Mouse (Mus musculus): Measurements from ENCODE around the gene Pax2. TPM values are rescaled to one million over a fixed set of nuclear protein-coding genes. Genes with fewer than 3 reads are reported as not detected.
"Not testable (repeated sequence)": the region's sequence is repeated elsewhere in the genome, so short reads cannot be mapped to it uniquely, and the experiment has no call there.

Pax2 gene
- polyA plus RNA-seq, 1 experiment from 2014 or later = not detected

- no peak for ATAC-seq (ENCODE audit: insufficient read depth, low FRiP score)
- H3K4me1 ChIP-seq (ENCODE audit: control insufficient read depth, insufficient read depth, low read length) = peaks cover 23% of the 10 kb centered on the region
- H3K9me3 ChIP-seq (replicated peaks; ENCODE audit: control insufficient read depth, low read length) = no peaks in the 10 kb centered on the region; the same call in 1 of the 2 replicates
- WGBS = 2% methylated on average over 37 of the region's 37 CpGs
- no peak overlapping the region for H3K27ac ChIP-seq (ENCODE audit: low read length)
- no peak overlapping the region; the same call in 1 of the 2 replicates for H3K9ac ChIP-seq (ENCODE audit: low read length)
- H3K4me3 ChIP-seq (replicated peaks; ENCODE audit: low read length) = peak overlapping the region; percentile 22; the same call in 1 of the 2 replicates
- peaks cover 73% of the 10 kb centered on the region for H3K27me3 ChIP-seq (ENCODE audit: control insufficient read depth, insufficient read depth, low read length)
- H3K36me3 ChIP-seq (ENCODE audit: control insufficient read depth, insufficient read depth, low read length) = no peaks in the 10 kb centered on the region
- peak overlapping the region; percentile 32 for H3K4me2 ChIP-seq (ENCODE audit: low read depth, low read length)
Measured at GRCm38 (mm10) chr19:44837426-44838205, 81.8 kb downstream of the Pax2 start.

DNA sequence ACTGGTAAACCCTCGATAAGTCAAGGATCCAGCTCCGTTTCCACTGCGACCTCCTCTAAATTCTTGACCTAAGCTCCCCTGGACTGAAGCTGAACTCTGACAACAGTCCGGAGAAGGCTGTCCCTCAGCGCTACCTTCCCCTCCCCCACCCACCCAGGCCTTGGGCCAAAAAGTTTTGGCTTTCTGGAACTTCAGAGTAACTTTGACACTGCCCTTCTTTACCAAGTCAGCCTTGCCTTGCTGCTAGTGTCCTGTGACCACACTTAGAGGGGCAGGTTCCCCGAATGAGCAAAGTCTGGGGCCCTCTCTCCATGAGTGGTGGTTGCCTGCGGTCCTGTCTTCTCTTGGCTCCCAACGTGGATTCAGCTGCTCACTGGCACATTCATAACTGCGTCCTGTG lies 82.5 kb downstream of the Pax2 start:
- H3K9ac ChIP-seq (ENCODE audit: low read length) = no peak overlapping the region
- H3K27ac ChIP-seq (ENCODE audit: low read length) = no peak overlapping the region
- peaks cover 23% of the 10 kb centered on the region for H3K4me1 ChIP-seq (ENCODE audit: control insufficient read depth, insufficient read depth, low read length)
- no peak overlapping the region for H3K4me3 ChIP-seq (replicated peaks; ENCODE audit: low read length)
- H3K36me3 ChIP-seq (ENCODE audit: control insufficient read depth, insufficient read depth, low read length) = no peaks in the 10 kb centered on the region
- H3K27me3 ChIP-seq (ENCODE audit: control insufficient read depth, insufficient read depth, low read length) = peaks cover 66% of the 10 kb centered on the region
- ATAC-seq (ENCODE audit: insufficient read depth, low FRiP score) = no peak
- WGBS = 16% methylated on average over 9 of the region's 9 CpGs
- H3K9me3 ChIP-seq (replicated peaks; ENCODE audit: control insufficient read depth, low read length) = no peaks in the 10 kb centered on the region; the same call in 1 of the 2 replicates
- H3K4me2 ChIP-seq (ENCODE audit: low read depth, low read length) = no peak overlapping the region

DNA sequence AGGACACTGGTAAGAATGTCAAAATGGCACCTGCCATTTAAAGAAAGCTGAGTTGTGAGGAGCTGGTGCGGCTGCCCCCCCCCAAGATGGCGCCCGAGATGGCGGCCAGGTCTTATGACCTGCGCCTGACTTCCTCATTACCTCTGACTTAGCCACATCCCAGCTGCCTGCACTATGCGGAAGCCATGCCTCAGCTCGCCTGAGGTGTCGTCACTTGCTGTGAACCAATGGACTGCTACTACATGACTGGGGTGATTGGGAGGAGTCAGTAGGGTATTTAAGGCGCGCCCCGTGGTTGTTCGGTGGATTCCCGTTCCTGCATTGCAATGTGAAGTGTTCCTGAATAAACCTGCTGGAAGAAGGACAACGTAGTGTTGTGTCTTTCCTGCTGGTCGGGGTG lies 86.8 kb downstream of the Pax2 start:
- ATAC-seq (ENCODE audit: insufficient read depth, low FRiP score) = not testable (repeated sequence)
- WGBS = 89% methylated on average over 15 of the region's 15 CpGs
- peaks cover 23% of the 10 kb centered on the region for H3K27me3 ChIP-seq (ENCODE audit: control insufficient read depth, insufficient read depth, low read length)

DNA sequence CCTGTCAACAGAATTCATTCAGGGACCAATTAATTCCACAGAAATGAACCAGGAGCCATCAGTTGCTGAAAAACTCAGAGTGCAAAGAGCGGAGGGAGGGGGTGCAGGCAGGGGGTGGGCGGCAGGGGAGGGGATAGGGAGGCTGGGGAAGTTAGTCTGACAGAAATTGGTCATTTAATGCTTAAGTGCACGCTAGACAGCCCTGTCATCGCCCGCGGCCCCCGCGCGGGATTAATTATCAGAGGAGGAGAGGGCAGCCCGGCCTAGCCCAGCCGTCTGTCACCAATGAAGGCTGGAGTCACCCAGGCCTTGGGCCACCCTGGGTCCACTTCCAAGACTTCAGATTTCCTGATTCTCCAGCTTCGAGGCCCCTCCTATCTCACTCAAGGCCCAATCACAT lies 93.6 kb downstream of the Pax2 start:
- WGBS = 70% methylated on average over 12 of the region's 12 CpGs
- Histone ChIP-seq H3K4me2 (ENCODE audit: low read depth, low read length) (no peak overlapping the region), H3K4me3 (replicated peaks; ENCODE audit: low read length) (no peak overlapping the region), H3K27me3 (ENCODE audit: control insufficient read depth, insufficient read depth, low read length) (no peaks in the 10 kb centered on the region), H3K4me1 (ENCODE audit: control insufficient read depth, insufficient read depth, low read length) (no peaks in the 10 kb centered on the region), H3K27ac (ENCODE audit: low read length) (no peak overlapping the region), H3K9ac (ENCODE audit: low read length) (no peak overlapping the region), H3K36me3 (ENCODE audit: control insufficient read depth, insufficient read depth, low read length) (no peaks in the 10 kb centered on the region), H3K9me3 (replicated peaks; ENCODE audit: control insufficient read depth, low read length) (no peaks in the 10 kb centered on the region)
- ATAC-seq (ENCODE audit: insufficient read depth, low FRiP score) = no peak

More for the DNA sequence above, 86.8 kb downstream of the Pax2 start:
- not testable (repeated sequence) for H3K36me3 ChIP-seq (ENCODE audit: control insufficient read depth, insufficient read depth, low read length); H3K4me3 ChIP-seq (replicated peaks; ENCODE audit: low read length); H3K27ac ChIP-seq (ENCODE audit: low read length); H3K9ac ChIP-seq (ENCODE audit: low read length); H3K4me2 ChIP-seq (ENCODE audit: low read depth, low read length); H3K9me3 ChIP-seq (replicated peaks; ENCODE audit: control insufficient read depth, low read length); H3K4me1 ChIP-seq (ENCODE audit: control insufficient read depth, insufficient read depth, low read length)

DNA sequence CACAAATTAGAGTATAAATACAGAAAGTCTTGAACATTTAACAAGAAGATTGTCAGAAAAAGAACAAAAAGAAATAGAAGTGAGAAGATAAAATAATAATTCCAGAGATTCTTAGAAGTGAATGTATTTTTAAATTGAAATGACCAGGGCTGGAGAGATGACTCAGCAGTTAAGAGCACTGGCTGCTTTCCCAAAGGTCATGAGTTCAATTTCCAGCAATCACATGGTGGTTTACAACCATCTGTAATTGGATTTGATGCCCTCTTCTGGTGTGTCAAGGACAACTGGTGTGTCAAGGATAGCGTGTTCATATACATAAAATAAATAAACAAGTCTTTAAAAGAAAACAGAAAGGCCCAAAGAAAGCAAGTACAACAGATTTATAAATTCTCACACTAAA lies 102.8 kb downstream of the Pax2 start:
- no peak overlapping the region for H3K27ac ChIP-seq (ENCODE audit: low read length)
- H3K9me3 ChIP-seq (replicated peaks; ENCODE audit: control insufficient read depth, low read length) = no peaks in the 10 kb centered on the region
- no peaks in the 10 kb centered on the region for H3K4me1 ChIP-seq (ENCODE audit: control insufficient read depth, insufficient read depth, low read length)
- H3K4me3 ChIP-seq (replicated peaks; ENCODE audit: low read length) = no peak overlapping the region
- no peaks in the 10 kb centered on the region for H3K27me3 ChIP-seq (ENCODE audit: control insufficient read depth, insufficient read depth, low read length)
- H3K4me2 ChIP-seq (ENCODE audit: low read depth, low read length) = no peak overlapping the region
- no peaks in the 10 kb centered on the region for H3K36me3 ChIP-seq (ENCODE audit: control insufficient read depth, insufficient read depth, low read length)
- 87% methylated on average over 1 of the region's 1 CpGs for WGBS
- H3K9ac ChIP-seq (ENCODE audit: low read length) = no peak overlapping the region
- ATAC-seq (ENCODE audit: insufficient read depth, low FRiP score) = no peak

GRCm38 (mm10) chr19:44868766-44869165 lies 112.9 kb downstream of the Pax2 start:
- ATAC-seq (ENCODE audit: insufficient read depth, low FRiP score) = no peak

DNA sequence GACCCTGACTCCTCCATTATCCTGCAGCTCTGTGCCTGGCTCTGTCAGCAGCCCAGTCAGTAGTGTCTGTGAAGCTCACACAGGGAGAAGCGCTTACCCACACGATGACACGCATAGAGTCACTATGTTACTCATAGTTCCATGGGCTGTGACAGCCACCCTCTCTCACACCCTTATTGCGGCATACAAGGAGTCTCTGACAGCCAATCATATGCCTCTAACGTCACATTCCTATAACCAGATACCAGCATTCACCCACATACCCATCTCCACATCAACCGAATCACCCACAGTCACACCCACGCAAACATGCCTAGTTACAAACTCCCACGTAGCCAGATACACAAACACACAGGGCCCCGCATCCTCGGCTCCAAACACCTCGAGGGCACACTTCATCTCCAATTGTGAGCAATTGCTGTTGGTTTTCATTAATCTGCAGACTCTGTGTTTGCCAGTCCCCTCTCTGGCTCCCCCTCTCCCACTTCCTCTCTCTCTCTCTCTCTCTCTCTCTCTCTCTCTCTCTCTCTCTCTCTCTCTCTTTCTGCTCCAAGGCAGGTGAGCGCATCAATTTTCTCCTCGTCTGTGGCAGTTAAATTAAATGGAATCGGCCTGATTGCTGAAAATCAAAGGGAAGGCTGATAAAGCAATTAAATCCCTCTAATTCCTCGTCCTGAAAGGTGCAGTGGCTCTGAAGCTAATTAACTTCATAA lies 118.5 kb downstream of the Pax2 start:
- Histone ChIP-seq H3K4me1 (ENCODE audit: control insufficient read depth, insufficient read depth, low read length) (no peaks in the 10 kb centered on the region), H3K27ac (ENCODE audit: low read length) (no peak overlapping the region), H3K4me2 (ENCODE audit: low read depth, low read length) (no peak overlapping the region), H3K4me3 (replicated peaks; ENCODE audit: low read length) (no peak overlapping the region), H3K9me3 (replicated peaks; ENCODE audit: control insufficient read depth, low read length) (no peaks in the 10 kb centered on the region), H3K9ac (ENCODE audit: low read length) (no peak overlapping the region), H3K27me3 (ENCODE audit: control insufficient read depth, insufficient read depth, low read length) (peaks cover 7% of the 10 kb centered on the region; the same call in 1 of the 2 replicates), H3K36me3 (ENCODE audit: control insufficient read depth, insufficient read depth, low read length) (no peaks in the 10 kb centered on the region)
- no peak for ATAC-seq (ENCODE audit: insufficient read depth, low FRiP score)
- WGBS = 62% methylated on average over 15 of the region's 15 CpGs

More at GRCm38 (mm10) chr19:44868766-44869165, 112.9 kb downstream of the Pax2 start:
- Histone ChIP-seq H3K4me3 (replicated peaks; ENCODE audit: low read length) (no peak overlapping the region), H3K9ac (ENCODE audit: low read length) (no peak overlapping the region), H3K27me3 (ENCODE audit: control insufficient read depth, insufficient read depth, low read length) (no peaks in the 10 kb centered on the region), H3K9me3 (replicated peaks; ENCODE audit: control insufficient read depth, low read length) (no peaks in the 10 kb centered on the region), H3K36me3 (ENCODE audit: control insufficient read depth, insufficient read depth, low read length) (no peaks in the 10 kb centered on the region), H3K4me1 (ENCODE audit: control insufficient read depth, insufficient read depth, low read length) (no peaks in the 10 kb centered on the region), H3K4me2 (ENCODE audit: low read depth, low read length) (no peak overlapping the region), H3K27ac (ENCODE audit: low read length) (no peak overlapping the region)
- 65% methylated on average over 2 of the region's 2 CpGs for WGBS

DNA sequence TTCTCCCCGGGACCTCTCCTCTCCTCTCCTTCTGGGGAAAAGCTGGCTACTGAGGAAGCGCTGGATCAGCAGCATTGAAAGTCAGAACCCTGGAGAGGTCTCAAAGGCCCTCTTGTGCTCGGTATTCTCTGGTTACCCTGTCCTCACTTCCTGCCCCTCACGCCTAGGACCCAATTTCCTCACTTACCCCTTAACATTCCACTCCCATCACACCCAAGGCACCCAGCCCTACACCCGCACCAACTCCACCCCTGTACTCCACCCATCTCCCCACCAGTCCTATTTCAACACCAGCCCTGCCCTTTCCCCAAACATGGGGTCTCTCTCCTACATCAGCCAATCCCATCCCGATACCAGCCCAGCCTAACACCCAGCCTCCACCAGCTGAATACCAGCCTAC lies 119.1 kb downstream of the Pax2 start:
- Histone ChIP-seq H3K36me3 (ENCODE audit: control insufficient read depth, insufficient read depth, low read length) (no peaks in the 10 kb centered on the region), H3K27me3 (ENCODE audit: control insufficient read depth, insufficient read depth, low read length) (peaks cover 7% of the 10 kb centered on the region; the same call in 1 of the 2 replicates), H3K4me3 (replicated peaks; ENCODE audit: low read length) (no peak overlapping the region), H3K9ac (ENCODE audit: low read length) (no peak overlapping the region), H3K9me3 (replicated peaks; ENCODE audit: control insufficient read depth, low read length) (no peaks in the 10 kb centered on the region), H3K27ac (ENCODE audit: low read length) (no peak overlapping the region), H3K4me1 (ENCODE audit: control insufficient read depth, insufficient read depth, low read length) (no peaks in the 10 kb centered on the region), H3K4me2 (ENCODE audit: low read depth, low read length) (no peak overlapping the region)
- no peak for ATAC-seq (ENCODE audit: insufficient read depth, low FRiP score)
- 25% methylated on average over 6 of the region's 6 CpGs for WGBS

DNA sequence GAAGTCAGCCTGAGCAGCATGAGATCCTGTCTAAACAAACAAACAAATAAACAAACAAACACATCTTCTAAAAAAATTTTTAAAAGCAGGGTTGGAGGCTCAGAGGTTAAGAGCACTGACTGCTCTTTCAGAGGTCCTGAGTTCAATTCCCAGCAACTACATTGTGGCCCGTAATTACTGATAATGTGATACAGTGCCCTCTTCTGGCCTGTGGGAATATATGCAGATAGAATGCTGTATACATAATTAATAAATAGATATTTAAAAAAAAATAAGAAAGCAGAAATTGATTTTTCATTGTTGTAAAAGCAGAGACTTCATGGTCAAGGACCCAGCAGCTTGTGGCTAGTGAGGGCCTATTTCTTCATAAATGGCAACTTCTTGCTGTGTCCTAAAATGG lies 119.9 kb downstream of the Pax2 start:
- Histone ChIP-seq H3K4me3 (replicated peaks; ENCODE audit: low read length) (no peak overlapping the region), H3K4me1 (ENCODE audit: control insufficient read depth, insufficient read depth, low read length) (no peaks in the 10 kb centered on the region), H3K36me3 (ENCODE audit: control insufficient read depth, insufficient read depth, low read length) (no peaks in the 10 kb centered on the region), H3K9me3 (replicated peaks; ENCODE audit: control insufficient read depth, low read length) (no peaks in the 10 kb centered on the region), H3K27ac (ENCODE audit: low read length) (no peak overlapping the region), H3K27me3 (ENCODE audit: control insufficient read depth, insufficient read depth, low read length) (peaks cover 8% of the 10 kb centered on the region; the same call in 1 of the 2 replicates), H3K4me2 (ENCODE audit: low read depth, low read length) (no peak overlapping the region), H3K9ac (ENCODE audit: low read length) (no peak overlapping the region)
- 79% methylated on average over 1 of the region's 1 CpGs for WGBS
- no peak for ATAC-seq (ENCODE audit: insufficient read depth, low FRiP score)
